Mouse (Mus musculus) frontal cortex, adult 2 months (tissue): Measurements from ENCODE around the gene Gamt. TPM values are rescaled to one million over a fixed set of nuclear protein-coding genes. Genes with fewer than 3 reads are reported as not detected.
"Not testable (repeated sequence)": the region's sequence is repeated elsewhere in the genome, so short reads cannot be mapped to it uniquely, and the experiment has no call there.

Source experiments
- DNase-seq, 2 experiments: peaks; one replicate each; pipeline ENCODE4 v3.0.0; 2022; ENCODE audit warnings: low spot score in 1 of 2; ENCODE audit errors: extremely low spot score in 1 of 2
- polyA plus RNA-seq: library from polyadenylated mRNA; depleted of rRNA; stranded (reverse); fragments of >200 nt; gene quantifications from 2 replicates; pipeline ENCODE4 v1.2.3, GENCODE M21; 2012; rRNA removed

Gene Gamt
- polyA plus RNA-seq, 1 experiment = 29.1 TPM

GRCm38 (mm10) chr10:80237020-80237419, 23.8 kb downstream of the Gamt start:
- no peak for DNase-seq

- no peak for DNase-seq
Observed at GRCm38 (mm10) chr10:80236145-80236825, 24.5 kb downstream of the Gamt start.

GRCm38 (mm10) chr10:80227877-80228775, 32.7 kb downstream of the Gamt start:
- DNase-seq = no peak

DNA sequence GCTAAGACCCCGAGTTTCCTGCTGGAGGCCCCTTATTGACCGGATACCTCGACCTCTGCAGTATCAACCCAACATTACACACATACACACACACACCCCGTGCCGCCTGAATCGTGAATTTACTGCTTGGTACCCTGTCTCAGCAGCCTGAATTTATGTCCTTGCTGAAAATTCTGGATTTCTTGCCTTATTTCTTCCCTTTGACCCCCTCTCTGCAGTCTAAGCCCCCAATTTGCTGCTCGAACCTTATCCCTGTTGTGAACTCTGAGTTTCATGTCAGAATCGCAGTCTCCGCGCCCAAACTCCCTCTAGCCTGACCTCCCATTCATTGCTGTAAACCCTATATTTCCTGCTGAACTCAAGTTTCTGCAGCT, 33.7 kb downstream of the Gamt start:
- DNase-seq = no peak

DNA sequence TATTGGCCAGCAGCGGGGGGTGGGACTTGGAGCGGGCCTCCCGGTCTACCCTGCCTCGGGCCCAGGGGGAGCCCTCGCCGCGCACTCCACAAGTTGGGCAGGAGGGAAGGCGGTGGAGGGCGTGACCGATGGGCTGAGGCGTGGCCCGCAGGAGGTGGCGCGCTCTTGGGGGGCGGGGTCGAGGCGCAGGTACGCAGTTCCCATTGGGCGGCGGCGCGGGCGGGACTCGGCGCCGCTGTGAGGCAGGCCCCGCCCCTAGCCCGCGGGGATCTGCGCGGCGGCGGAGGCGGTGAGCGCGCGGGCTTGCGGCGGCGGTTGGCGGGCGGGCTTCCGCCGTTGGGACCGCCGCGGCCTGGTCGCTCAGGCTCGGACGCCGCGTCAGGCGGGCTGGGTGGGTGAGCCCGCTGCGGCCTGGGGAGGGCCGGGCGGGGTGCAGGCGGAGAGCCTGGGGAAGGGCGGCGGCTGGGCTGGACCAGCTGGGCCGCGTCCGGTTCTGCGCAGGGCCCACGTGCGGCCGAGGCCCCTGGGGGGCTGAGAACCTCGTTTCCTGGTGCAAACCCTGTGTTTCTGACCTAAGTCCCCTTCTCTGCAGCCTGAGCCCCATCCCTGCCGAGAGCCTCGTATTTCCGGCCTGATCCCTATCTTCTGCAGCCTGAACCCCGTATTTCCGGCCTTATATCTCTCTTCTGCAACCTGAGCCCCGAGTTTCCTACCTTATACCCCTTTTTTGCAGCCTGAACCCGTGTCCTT, 34.2 kb downstream of the Gamt start, which contains the start of gene Mum1:
TSS of gene Mum1 (plus strand) at position 19 of the 750 bp plus-strand sequence.
- peak; percentile 98 to 99 for DNase-seq

- no peak for DNase-seq
Observed at GRCm38 (mm10) chr10:80226071-80226415, 34.8 kb downstream of the Gamt start.

- DNase-seq = not testable (repeated sequence)
Observed at GRCm38 (mm10) chr10:80223137-80223536, 37.7 kb downstream of the Gamt start.

DNA sequence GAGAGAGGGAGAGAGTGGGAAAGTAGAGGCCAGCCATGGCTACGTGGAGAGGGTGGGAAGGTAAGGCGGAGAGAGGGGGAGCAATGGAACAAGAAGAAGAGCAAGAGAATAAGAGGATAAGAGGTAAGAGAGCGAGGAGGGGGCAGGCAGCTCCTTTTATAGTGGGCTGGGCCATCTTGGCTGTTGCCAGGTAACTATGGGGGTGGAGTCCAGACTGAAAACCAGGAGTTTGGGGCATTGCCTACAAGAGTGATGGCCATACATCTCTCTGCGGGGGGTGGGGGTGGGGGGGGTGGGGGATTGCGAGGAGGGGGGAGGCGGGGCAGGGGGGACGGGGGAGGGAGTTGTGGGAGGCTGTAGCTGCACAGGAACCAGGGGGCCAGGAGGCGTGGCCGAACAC, 40.1 kb downstream of the Gamt start:
- no peak for DNase-seq

DNA sequence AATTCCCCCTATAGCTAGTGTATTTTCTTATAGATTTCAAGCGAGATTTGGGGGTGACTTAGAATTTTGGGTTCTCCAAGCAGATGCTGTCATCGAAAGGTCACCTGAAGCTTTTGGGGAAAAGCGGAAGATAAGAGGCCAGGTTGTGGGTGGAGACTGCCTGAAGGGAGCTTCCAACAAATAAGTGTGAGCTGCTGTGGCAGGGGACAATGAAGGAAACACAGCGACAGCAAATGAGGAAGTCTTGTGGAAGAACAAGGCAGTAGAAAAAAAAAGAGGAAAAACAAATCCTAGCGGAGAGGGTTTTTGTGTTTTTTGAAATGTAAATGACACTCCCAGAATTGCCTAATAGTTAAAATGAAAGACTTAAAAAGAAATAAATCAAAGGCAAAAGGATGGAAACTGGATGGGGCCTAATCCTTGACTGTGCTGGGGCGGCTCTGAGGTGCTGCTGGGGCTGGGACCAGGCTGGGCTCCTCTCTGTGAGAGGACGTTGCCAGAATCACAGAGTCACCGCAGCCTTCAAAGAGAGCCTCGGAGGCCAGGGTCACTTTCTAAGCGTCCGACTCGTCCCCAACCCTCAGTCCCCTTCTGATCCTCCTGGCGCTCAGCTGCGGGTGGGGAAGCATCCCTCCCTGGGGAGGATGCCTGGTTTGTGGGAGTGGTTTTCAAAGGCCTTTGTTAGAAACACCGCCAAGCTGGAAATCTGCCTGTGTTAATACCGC, 45.6 kb downstream of the Gamt start:
- DNase-seq = no peak

DNA sequence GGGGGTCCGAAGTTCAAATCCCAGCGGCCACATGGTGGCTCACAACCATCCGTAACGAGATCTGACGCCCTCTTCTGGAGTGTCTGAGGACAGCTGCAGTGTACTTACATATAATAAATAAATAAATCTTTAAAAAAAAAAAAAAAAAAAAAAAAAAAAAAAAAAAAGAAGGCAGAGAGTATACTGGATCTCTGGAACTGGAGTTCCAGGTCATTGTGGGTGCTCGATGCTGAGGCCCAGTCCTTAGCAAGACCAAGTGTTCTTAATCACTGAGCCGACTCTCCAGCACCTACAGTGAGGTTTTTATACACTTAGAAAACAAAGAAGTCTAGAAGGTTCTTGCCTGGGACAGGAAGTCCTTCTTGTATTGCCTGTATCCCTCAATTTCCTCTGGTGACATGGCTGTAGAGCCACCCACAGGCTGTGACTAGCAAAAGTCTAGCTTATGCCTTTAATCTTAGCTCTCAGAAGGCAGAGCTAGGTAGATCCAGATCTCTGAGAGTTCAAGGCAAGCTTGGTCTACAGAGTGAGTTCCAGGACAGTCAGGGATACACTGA, 49.2 kb downstream of the Gamt start:
- DNase-seq = not testable (repeated sequence)

DNA sequence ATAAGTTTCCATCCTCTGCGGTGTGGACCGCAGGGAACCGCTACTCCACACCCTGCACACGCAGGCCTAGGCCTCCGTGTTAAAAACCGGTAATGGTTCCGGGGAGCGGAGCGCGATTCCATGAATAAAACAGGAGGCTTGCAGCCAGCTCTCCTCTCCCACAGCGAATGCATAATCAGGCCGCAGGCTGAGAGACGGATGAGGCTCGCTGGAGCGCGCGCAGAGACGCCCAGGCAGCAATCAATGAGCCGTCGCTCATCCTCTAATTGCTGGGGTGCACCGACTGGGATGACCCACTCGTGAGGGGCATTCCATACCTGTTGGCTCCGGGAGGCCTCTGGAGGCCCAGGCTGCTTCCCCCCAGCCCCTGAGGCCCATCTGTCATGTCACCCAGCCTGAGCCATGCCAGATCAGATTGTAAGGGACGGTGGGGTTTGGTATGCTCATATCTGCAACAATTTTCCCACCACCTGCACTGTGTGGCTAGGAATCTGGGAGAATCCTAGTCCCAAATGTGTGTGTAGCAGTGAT, 51.9 kb downstream of the Gamt start:
- peak in 1 of 2 experiments; percentile 58 for DNase-seq

GRCm38 (mm10) chr10:80208248-80208647, 52.6 kb downstream of the Gamt start:
- no peak for DNase-seq

Other genes with a start within 250 kb of the Gamt start
- gene Arhgap45, start 244.4 kb downstream of the Gamt start, polyA plus RNA-seq = 5.3 and 7.1 TPM in 2 replicates
- 200 and 205 TPM in 2 replicates for gene Polr2e, start 221.2 kb downstream of the Gamt start, polyA plus RNA-seq
- 867 and 914 TPM in 2 replicates for gene Gpx4, start 213.8 kb downstream of the Gamt start, polyA plus RNA-seq
- 26.6 TPM in 2 replicates for gene Sbno2, start 155.4 kb downstream of the Gamt start, polyA plus RNA-seq
- gene Stk11, start 145.2 kb downstream of the Gamt start, polyA plus RNA-seq = 93.8 and 96.3 TPM in 2 replicates
- gene Atp5d, start 122.4 kb downstream of the Gamt start, polyA plus RNA-seq = 606 and 673 TPM in 2 replicates
- gene Cbarp, start 120.2 kb downstream of the Gamt start, polyA plus RNA-seq = 252 and 288 TPM in 2 replicates
- 36.5 and 43.7 TPM in 2 replicates for gene Midn, start 112.7 kb downstream of the Gamt start, polyA plus RNA-seq
- gene Cirbp, start 95.0 kb downstream of the Gamt start, polyA plus RNA-seq = 212 and 226 TPM in 2 replicates
- gene 1600002K03Rik, start 88.1 kb downstream of the Gamt start, polyA plus RNA-seq = 14.3 and 15.8 TPM in 2 replicates
- gene Efna2, start 81.5 kb downstream of the Gamt start, polyA plus RNA-seq = 8.2 and 10.2 TPM in 2 replicates
- 32.4 and 37.9 TPM in 2 replicates for gene Mum1, start 34.6 kb downstream of the Gamt start, polyA plus RNA-seq
- 380 and 448 TPM in 2 replicates for gene Ndufs7, start 11.9 kb downstream of the Gamt start, polyA plus RNA-seq
- 76.6 and 86.3 TPM in 2 replicates for gene Dazap1, start 474 bp upstream of the Gamt start, polyA plus RNA-seq
- gene Rps15, start 31.4 kb upstream of the Gamt start, polyA plus RNA-seq = 2,217 and 2,507 TPM in 2 replicates
- gene Apc2, start 35.0 kb upstream of the Gamt start, polyA plus RNA-seq = 46.2 and 52.2 TPM in 2 replicates
- 41.6 and 44.3 TPM in 2 replicates for gene 2310011J03Rik, start 59.5 kb upstream of the Gamt start, polyA plus RNA-seq
- gene Pcsk4, start 68.5 kb upstream of the Gamt start, polyA plus RNA-seq = 9.4 TPM in 2 replicates
- 4.9 and 6.0 TPM in 2 replicates for gene Reep6, start 68.9 kb upstream of the Gamt start, polyA plus RNA-seq
- 5.6 and 7.3 TPM in 2 replicates for gene Adamtsl5, start 87.4 kb upstream of the Gamt start, polyA plus RNA-seq
- 24.9 and 33.3 TPM in 2 replicates for gene Plk5, start 95.4 kb upstream of the Gamt start, polyA plus RNA-seq
- 17.2 and 17.7 TPM in 2 replicates for gene Mex3d, start 126.6 kb upstream of the Gamt start, polyA plus RNA-seq
- gene Mbd3, start 138.5 kb upstream of the Gamt start, polyA plus RNA-seq = 200 and 215 TPM in 2 replicates
- gene Uqcr11, start 145.8 kb upstream of the Gamt start, polyA plus RNA-seq = 1,306 and 1,773 TPM in 2 replicates
- gene Tcf3, start 172.6 kb upstream of the Gamt start, polyA plus RNA-seq = 33.5 and 34.2 TPM in 2 replicates
- 0.02 and 0.04 TPM in 2 replicates for gene Onecut3, start 233.8 kb upstream of the Gamt start, polyA plus RNA-seq